Mouse (Mus musculus): ENCODE data around the gene Gm49373. TPM values are rescaled to one million over a fixed set of nuclear protein-coding genes. Genes with fewer than 3 reads are reported as not detected.

Gene Gm49373
- polyA plus RNA-seq, 1 experiment, result 0.38 TPM

Other genes with a start within 250 kb of the Gm49373 start
- 17.5 and 28.1 TPM in 2 replicates for gene A230050P20Rik, start 204.5 kb downstream of the Gm49373 start, polyA plus RNA-seq (2012; rRNA removed)
- gene Angptl6, start 193.4 kb downstream of the Gm49373 start, polyA plus RNA-seq (2012; rRNA removed), result 3.7 and 4.0 TPM in 2 replicates
- 49.0 and 60.7 TPM in 2 replicates for gene Ppan, start 184.9 kb downstream of the Gm49373 start, polyA plus RNA-seq (2012; rRNA removed)
- gene Eif3g, start 174.5 kb downstream of the Gm49373 start, polyA plus RNA-seq (2012; rRNA removed), result 113 and 117 TPM in 2 replicates
- gene Dnmt1, start 113.2 kb downstream of the Gm49373 start, polyA plus RNA-seq (2012; rRNA removed), result 26.1 and 31.4 TPM in 2 replicates
- 3.6 and 3.8 TPM in 2 replicates for gene S1pr2, start 96.3 kb downstream of the Gm49373 start, polyA plus RNA-seq (2012; rRNA removed)
- gene Mrpl4, start 70.4 kb downstream of the Gm49373 start, polyA plus RNA-seq (2012; rRNA removed), result 97.6 and 106 TPM in 2 replicates
- 13.1 and 15.2 TPM in 2 replicates for gene Icam1, start 57.1 kb downstream of the Gm49373 start, polyA plus RNA-seq (2012; rRNA removed)
- 0.19 and 0.38 TPM in 2 replicates for gene Icam4, start 43.7 kb downstream of the Gm49373 start, polyA plus RNA-seq (2012; rRNA removed)
- gene Icam5, start 41.0 kb downstream of the Gm49373 start, polyA plus RNA-seq (2012; rRNA removed), result 0.14 and 0.16 TPM in 2 replicates
- 0.21 and 1.7 TPM in 2 replicates for gene Zglp1, start 6.0 kb downstream of the Gm49373 start, polyA plus RNA-seq (2012; rRNA removed)
- gene Fdx1l, start 518 bp upstream of the Gm49373 start, polyA plus RNA-seq (2012; rRNA removed), result 36.7 and 37.6 TPM in 2 replicates
- 3.1 and 3.6 TPM in 2 replicates for gene Gm38431, start 18.9 kb upstream of the Gm49373 start, polyA plus RNA-seq (2012; rRNA removed)
- 62.4 and 99.9 TPM in 2 replicates for gene Raver1, start 18.9 kb upstream of the Gm49373 start, polyA plus RNA-seq (2012; rRNA removed)
- 22.6 and 32.3 TPM in 2 replicates for gene Tyk2, start 58.1 kb upstream of the Gm49373 start, polyA plus RNA-seq (2012; rRNA removed)
- 45.8 and 46.1 TPM in 2 replicates for gene Cdc37, start 76.9 kb upstream of the Gm49373 start, polyA plus RNA-seq (2012; rRNA removed)
- gene Pde4a, start 92.6 kb upstream of the Gm49373 start, polyA plus RNA-seq (2012; rRNA removed), result 2.8 and 3.9 TPM in 2 replicates
- gene Keap1, start 166.3 kb upstream of the Gm49373 start, polyA plus RNA-seq (2012; rRNA removed), result 49.2 and 62.6 TPM in 2 replicates
- gene S1pr5, start 175.3 kb upstream of the Gm49373 start, polyA plus RNA-seq (2012; rRNA removed), result not detected in 2 replicates
- 93.2 and 106 TPM in 2 replicates for gene Atg4d, start 192.2 kb upstream of the Gm49373 start, polyA plus RNA-seq (2012; rRNA removed)
- gene Kri1, start 214.9 kb upstream of the Gm49373 start, polyA plus RNA-seq (2012; rRNA removed), result 21.1 and 22.0 TPM in 2 replicates
- gene Cdkn2d, start 218.3 kb upstream of the Gm49373 start, polyA plus RNA-seq (2012; rRNA removed), result 23.6 and 28.9 TPM in 2 replicates
- gene Ap1m2, start 239.2 kb upstream of the Gm49373 start, polyA plus RNA-seq (2012; rRNA removed), result 95.6 and 122 TPM in 2 replicates
- gene Slc44a2, start 247.6 kb upstream of the Gm49373 start, polyA plus RNA-seq (2012; rRNA removed), result 17.5 and 24.1 TPM in 2 replicates

Measured in large intestine, adult 2 months (tissue).